In genomic region chr7:144531585-144532378, GRCm38 (mm10) we compare ENCODE assay signal across 14 mouse cellular contexts. TPM values are rescaled to one million over a fixed set of nuclear protein-coding genes. Genes with fewer than 3 reads are reported as not detected.
A peak's percentile ranks its signal among the peaks of the same experiment; 100 is the strongest.
DNase-seq lines count a peak whose midpoint lies in the region; ATAC-seq and TF ChIP-seq lines count a peak whose summit lies in the region.
"Had no signal": no experiment of that assay in that cellular context is flagged by ENCODE, and none has a peak within 500 bp of the region (broad histone marks: within the 10 kb centered on the region; RNA-seq: fewer than 3 reads in every experiment).

No protein-coding gene starts in this region.

- dilution Hi-C loops in CH12.LX (cut with MboI; ENCODE audit: extremely low pct_ligation_motif_present, extremely low pct_unique_long_range_greater_than_20kb, low sequenced_read_pairs): no loop called here

- H3K9me3 ChIP-seq in kidney, embryonic 15.5 days (replicated peaks): no peaks in the 10 kb centered on the region
- H3K9me3 ChIP-seq in CH12.LX (replicated peaks; ENCODE audit: low read length): no peaks in the 10 kb centered on the region
- no peaks in the 10 kb centered on the region for H3K9me3 ChIP-seq in embryonic facial prominence, embryonic 13.5 days
- H3K9me3 ChIP-seq: heart, embryonic 10.5 days; liver, embryonic 15.5 days; neural tube, embryonic 13.5 days had no signal

- in situ Hi-C loops in CH12.LX (cut with MboI; ENCODE audit: low pct_ligation_motif_present, low pct_unique_long_range_greater_than_20kb, low sequenced_read_pairs): no loop called here

- TF ChIP-seq CTCF in CH12.LX (conservative IDR thresholded peaks at IDR 0.05 in 1 of 2, IDR thresholded peaks at IDR 0.05 in 1 of 2; ENCODE audit: low read depth in 2 of 2, low read length in 2 of 2): no peak
- TF ChIP-seq CTCF in heart, adult 2 months (IDR thresholded peaks at IDR 0.05): no peak

- ATAC-seq in kidney, embryonic 15.5 days (replicated peaks; ENCODE audit: low FRiP score): peak; percentile 83
- no peak for ATAC-seq in embryonic facial prominence, embryonic 13.5 days (ENCODE audit: insufficient number of reproducible peaks, insufficient read depth, low FRiP score, low TSS enrichment, low read depth)

- no peaks in the 10 kb centered on the region for H3K27me3 ChIP-seq in kidney, embryonic 15.5 days
- H3K27me3 ChIP-seq in CH12.LX (replicated peaks): no peaks in the 10 kb centered on the region
- no peaks in the 10 kb centered on the region for H3K27me3 ChIP-seq in embryonic facial prominence, embryonic 13.5 days
- H3K27me3 ChIP-seq in heart, adult 2 months (ENCODE audit: control insufficient read depth, insufficient read depth, low read length): no peaks in the 10 kb centered on the region
- H3K27me3 ChIP-seq: liver, embryonic 15.5 days; neural tube, embryonic 13.5 days had no signal

- H3K4me2 ChIP-seq in kidney, embryonic 15.5 days: no peak overlapping the region
- peak overlapping the region; percentile 83 for H3K4me2 ChIP-seq in CH12.LX (ENCODE audit: insufficient read depth, low read depth, poor library complexity, severe bottlenecking)
- no peak overlapping the region for H3K4me2 ChIP-seq in embryonic facial prominence, embryonic 13.5 days
- H3K4me2 ChIP-seq: liver, embryonic 15.5 days; neural tube, embryonic 13.5 days had no signal

- H3K36me3 ChIP-seq in kidney, embryonic 15.5 days: no peaks in the 10 kb centered on the region
- H3K36me3 ChIP-seq in CH12.LX (replicated peaks in 1 of 2; ENCODE audit: control insufficient read depth in 1 of 2, insufficient read depth in 1 of 2, low read length in 1 of 2): peaks cover 0 to 29% of the 10 kb centered on the region in 2 experiments
- H3K36me3 ChIP-seq in embryonic facial prominence, embryonic 13.5 days: no peaks in the 10 kb centered on the region
- H3K36me3 ChIP-seq in heart, adult 2 months (ENCODE audit: control insufficient read depth, insufficient read depth, low read length): no peaks in the 10 kb centered on the region
- H3K36me3 ChIP-seq: heart, embryonic 10.5 days; liver, embryonic 15.5 days; neural tube, embryonic 13.5 days had no signal

- H3K4me1 ChIP-seq in kidney, embryonic 15.5 days: peaks cover 35% of the 10 kb centered on the region
- H3K4me1 ChIP-seq in CH12.LX (ENCODE audit: control insufficient read depth in 1 of 2, insufficient read depth in 2 of 2): peaks cover 29 to 72% of the 10 kb centered on the region in 2 experiments
- H3K4me1 ChIP-seq in embryonic facial prominence, embryonic 13.5 days: peaks cover 23% of the 10 kb centered on the region
- peaks cover 20% of the 10 kb centered on the region for H3K4me1 ChIP-seq in heart, adult 2 months (ENCODE audit: control insufficient read depth, insufficient read depth, low read length)

- peak; percentile 22; the same call in 1 of the 2 replicates for TF ChIP-seq POLR2A in CH12.LX (IDR thresholded peaks at IDR 0.05; ENCODE audit: low read depth, low read length)
- no peak for TF ChIP-seq POLR2A in heart, adult 2 months (IDR thresholded peaks at IDR 0.05; ENCODE audit: insufficient read depth, low read depth, low read length)

- intact Hi-C loops in heart, adult 2 months (cut with DNase I): no loop called here

- H3K79me2 ChIP-seq in CH12.LX (replicated peaks; ENCODE audit: control insufficient read depth, extremely low read depth, insufficient read depth, poor library complexity, severe bottlenecking): peaks cover 14% of the 10 kb centered on the region
- peaks cover 6% of the 10 kb centered on the region for H3K79me2 ChIP-seq in heart, adult 2 months (replicated peaks; ENCODE audit: control insufficient read depth, insufficient read depth, low read length)

- peak; percentile 42 for DNase-seq in embryo, embryonic 10 days (ENCODE audit: low spot score)
- DNase-seq in embryo, embryonic 9.5 days (ENCODE audit: extremely low spot score): no peak
- DNase-seq in kidney, adult 11 months: no peak
- DNase-seq in CH12.LX (ENCODE audit: extremely low read depth) (peak; percentile 76), adipocyte (ENCODE audit: low spot score) (no peak)
- DNase-seq in heart, adult 2 months: no peak
- DNase-seq: layer of hippocampus, adult 9-11 months; left cerebral cortex, postnatal 4 days; midbrain, embryonic 14.5 days had no signal

- peak overlapping the region; percentile 63 for H3K27ac ChIP-seq in kidney, embryonic 15.5 days
- H3K27ac ChIP-seq in CH12.LX (ENCODE audit: insufficient read depth, low read depth): peak overlapping the region; percentile 82
- H3K27ac ChIP-seq in embryonic facial prominence, embryonic 13.5 days: 0 out of 2 replicates have a peak overlapping the region, but pooled peaks have one; percentile 13
- no peak overlapping the region for H3K27ac ChIP-seq in heart, adult 2 months
- H3K27ac ChIP-seq: heart, embryonic 10.5 days; liver, embryonic 15.5 days; neural tube, embryonic 13.5 days had no signal

- peak; percentile 95 for TF ChIP-seq EP300 in CH12.LX (IDR thresholded peaks at IDR 0.05; ENCODE audit: low read length)
- TF ChIP-seq EP300 in heart, adult 2 months (IDR thresholded peaks at IDR 0.05; ENCODE audit: insufficient read depth, low read depth, low read length): no peak

- H3K4me3 ChIP-seq in kidney, embryonic 15.5 days (replicated peaks): no peak overlapping the region
- H3K4me3 ChIP-seq in CH12.LX (replicated peaks in 1 of 3; ENCODE audit: low read depth in 2 of 3, low read length in 2 of 3, poor library complexity in 1 of 3): peak overlapping the region in 1 of 3 experiments; percentile 15
- no peak overlapping the region for H3K4me3 ChIP-seq in embryonic facial prominence, embryonic 13.5 days
- no peak overlapping the region for H3K4me3 ChIP-seq in heart, adult 2 months
- H3K4me3 ChIP-seq: heart, embryonic 10.5 days; liver, embryonic 15.5 days; neural tube, embryonic 13.5 days had no signal

- 17% methylated on average over 7 of the region's 7 CpGs for WGBS in kidney, embryonic 15.5 days
- WGBS in embryonic facial prominence, embryonic 13.5 days: 36% methylated on average over 7 of the region's 7 CpGs
- WGBS in heart, adult 2 months: 43% methylated on average over 7 of the region's 7 CpGs

- no peak; the same call in 1 of the 2 replicates for TF ChIP-seq RAD21 in CH12.LX (IDR thresholded peaks at IDR 0.05; ENCODE audit: low read depth, low read length)

- no peak overlapping the region for H3K9ac ChIP-seq in kidney, embryonic 15.5 days
- H3K9ac ChIP-seq in CH12.LX (ENCODE audit: insufficient read depth, low read depth): peak overlapping the region; percentile 34; the same call in 1 of the 2 replicates
- H3K9ac ChIP-seq in embryonic facial prominence, embryonic 13.5 days: no peak overlapping the region
- no peak overlapping the region for H3K9ac ChIP-seq in heart, adult 2 months (ENCODE audit: low read depth, low read length)
- H3K9ac ChIP-seq: liver, embryonic 15.5 days; neural tube, embryonic 13.5 days had no signal

TF ChIP-seq in CH12.LX, 34 proteins besides CTCF, POLR2A, EP300 and RAD21 (continues in another document):
- TF ChIP-seq ZKSCAN1 (IDR thresholded peaks at IDR 0.05; ENCODE audit: borderline replicate concordance, low read depth, low read length): no peak
- 0 out of 2 replicates have a peak, but pooled peaks have one; percentile 8 for TF ChIP-seq HCFC1 (IDR thresholded peaks at IDR 0.05; ENCODE audit: low read depth, low read length)
- peak; percentile 73 for TF ChIP-seq ETS1 (conservative IDR thresholded peaks at IDR 0.05; ENCODE audit: low read depth, low read length)
- peak; percentile 35; the same call in 1 of the 2 replicates for TF ChIP-seq MEF2A (IDR thresholded peaks at IDR 0.05; ENCODE audit: borderline replicate concordance, low read depth, low read length)
- peak; percentile 77 for TF ChIP-seq SIN3A (IDR thresholded peaks at IDR 0.05; ENCODE audit: low read length)
- TF ChIP-seq CHD2 (IDR thresholded peaks at IDR 0.05; ENCODE audit: low read length): peak; percentile 25; the same call in 1 of the 2 replicates
- TF ChIP-seq PAX5 (IDR thresholded peaks at IDR 0.05; ENCODE audit: low read length): no peak
- TF ChIP-seq ZNF384 (IDR thresholded peaks at IDR 0.05; ENCODE audit: low read depth, low read length): peak; percentile 57; the same call in 1 of the 2 replicates
- peak; percentile 73; the same call in 1 of the 2 replicates for TF ChIP-seq MYC (IDR thresholded peaks at IDR 0.05; ENCODE audit: low read depth, low read length)
- TF ChIP-seq JUND (conservative IDR thresholded peaks at IDR 0.05; ENCODE audit: low read depth, low read length): peak; percentile 87
- TF ChIP-seq CHD1 (IDR thresholded peaks at IDR 0.05; ENCODE audit: low read depth, low read length): no peak
- TF ChIP-seq KAT2A (IDR thresholded peaks at IDR 0.05; ENCODE audit: insufficient replicate concordance, low read length): 0 out of 2 replicates have a peak, but pooled peaks have one; percentile 22
- 0 out of 2 replicates have a peak, but pooled peaks have one; percentile 35 for TF ChIP-seq TCF12 (IDR thresholded peaks at IDR 0.05; ENCODE audit: low read depth, low read length)
- TF ChIP-seq E2F4 (IDR thresholded peaks at IDR 0.05; ENCODE audit: insufficient replicate concordance, low read depth, low read length): peak; percentile 53; the same call in 1 of the 2 replicates
- TF ChIP-seq MXI1 (IDR thresholded peaks at IDR 0.05; ENCODE audit: low read depth, low read length): no peak; the same call in 1 of the 2 replicates
- peak; percentile 38 for TF ChIP-seq ELF1 (IDR thresholded peaks at IDR 0.05; ENCODE audit: low read depth, low read length)
- peak; percentile 86 for TF ChIP-seq JUN (IDR thresholded peaks at IDR 0.05; ENCODE audit: insufficient read depth, low read depth, low read length)
- no peak for TF ChIP-seq GABPA (IDR thresholded peaks at IDR 0.05; ENCODE audit: insufficient replicate concordance, low read depth, low read length)
- TF ChIP-seq SMC3 (IDR thresholded peaks at IDR 0.05; ENCODE audit: low read depth, low read length): no peak

RNA-seq across cellular contexts. Expression of gene Ppfia1, which starts 21.7 kb away (rescaled TPM):
- 39.2 and 42.1 TPM in 2 replicates for polyA plus RNA-seq in kidney, embryonic 15.5 days (2015; fragmentation: Nextera tagmentation; extraction: Ambion mirVana)
- total RNA-seq in CH12.LX (2012; rRNA removed): 29.3 and 33.5 TPM in 2 replicates
- 41.3 and 51.2 TPM in 2 replicates for total RNA-seq in CH12.LX (2014; rRNA removed)
- polyA plus RNA-seq in CH12.LX (2012; ENCODE audit: insufficient read length, low read depth): 41.6 and 46.6 TPM in 2 replicates
- 40.6 and 46.1 TPM in 2 replicates for polyA plus RNA-seq in embryonic facial prominence, embryonic 13.5 days (2015; fragmentation: Nextera tagmentation; extraction: Ambion mirVana)
- total RNA-seq in heart, adult 2 months (2021): 10 to 100 TPM; 41.4 to 46.0 TPM
- 27.0 and 38.5 TPM in 2 replicates for polyA plus RNA-seq in heart, adult 2 months (2012; rRNA removed)

RNA-seq across cellular contexts. Expression of gene Fadd, which starts 50.5 kb away (rescaled TPM):
- 12.7 and 13.7 TPM in 2 replicates for polyA plus RNA-seq in kidney, embryonic 15.5 days (2015; fragmentation: Nextera tagmentation; extraction: Ambion mirVana)
- total RNA-seq in CH12.LX (2012; rRNA removed) (4.5 and 5.5 TPM in 2 replicates), CH12.LX (2014; rRNA removed) (2.7 and 2.9 TPM in 2 replicates)
- 7.0 and 7.2 TPM in 2 replicates for polyA plus RNA-seq in CH12.LX (2012; ENCODE audit: insufficient read length, low read depth)
- 9.6 and 10.0 TPM in 2 replicates for polyA plus RNA-seq in embryonic facial prominence, embryonic 13.5 days (2015; fragmentation: Nextera tagmentation; extraction: Ambion mirVana)
- 1 to 10 TPM; 8.2 to 8.6 TPM for total RNA-seq in heart, adult 2 months (2021)
- 13.4 and 15.6 TPM in 2 replicates for polyA plus RNA-seq in heart, adult 2 months (2012; rRNA removed)

Comparison
In these comparisons a context has a peak if more than half of its experiments do, and no peak if none do; other contexts are left out.
1. DNase-seq: peak in embryo, embryonic 10 days (single experiment) and CH12.LX (single experiment); none in embryo, embryonic 9.5 days (single experiment), kidney, adult 11 months (single experiment), adipocyte (single experiment) and heart, adult 2 months (0 of 2).